Mouse (Mus musculus) natural killer cell, adult 2 months (primary cell): ENCODE results near the gene Efhd1.

Experiments
- DNase-seq, 2 experiments: peaks; one replicate each; pipeline ENCODE4 v3.0.0; 2022; ENCODE audit warnings: low spot score in 2 of 2

Gene Efhd1

DNA sequence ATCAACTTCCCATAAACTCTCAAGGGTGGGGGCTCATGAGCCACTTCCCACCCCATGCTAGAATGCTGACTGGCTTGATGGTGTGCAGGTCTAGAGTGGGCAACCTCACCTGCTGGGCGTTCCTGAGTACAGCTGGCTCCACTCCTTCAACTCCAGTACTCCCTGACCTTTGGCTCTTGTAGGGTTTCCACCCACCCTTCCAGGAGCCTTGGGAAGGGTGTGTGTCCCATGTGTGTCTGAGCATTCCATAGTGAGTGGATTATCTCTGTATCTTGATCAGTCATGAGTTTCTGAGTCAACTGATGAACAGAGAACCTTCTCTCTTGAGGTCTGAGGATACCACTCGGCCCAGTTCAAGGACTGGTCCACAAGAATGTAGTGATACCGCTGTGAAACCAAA, 44.8 kb downstream of the Efhd1 start:
- DNase-seq, result no peak

DNA sequence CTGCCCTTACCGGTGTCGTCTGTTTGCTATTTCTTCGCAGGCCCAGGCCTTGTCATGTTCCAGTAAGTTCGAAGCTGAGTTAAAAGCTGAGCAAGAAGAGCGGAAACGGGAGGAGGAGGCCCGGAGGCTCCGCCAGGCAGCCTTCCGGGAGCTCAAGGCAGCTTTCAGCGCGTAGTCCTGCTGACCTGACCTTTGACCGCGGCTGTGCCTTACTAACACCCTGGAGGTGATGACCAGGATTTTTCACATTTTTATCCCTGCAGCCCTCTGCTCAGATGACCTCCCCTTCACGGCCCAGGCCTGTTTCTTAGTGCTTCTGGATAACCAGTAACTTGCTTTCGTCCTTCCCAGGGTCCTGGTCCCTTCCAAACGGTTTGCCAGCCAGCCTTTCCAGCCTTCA, 45.5 kb downstream of the Efhd1 start:
- no peak for DNase-seq

DNA sequence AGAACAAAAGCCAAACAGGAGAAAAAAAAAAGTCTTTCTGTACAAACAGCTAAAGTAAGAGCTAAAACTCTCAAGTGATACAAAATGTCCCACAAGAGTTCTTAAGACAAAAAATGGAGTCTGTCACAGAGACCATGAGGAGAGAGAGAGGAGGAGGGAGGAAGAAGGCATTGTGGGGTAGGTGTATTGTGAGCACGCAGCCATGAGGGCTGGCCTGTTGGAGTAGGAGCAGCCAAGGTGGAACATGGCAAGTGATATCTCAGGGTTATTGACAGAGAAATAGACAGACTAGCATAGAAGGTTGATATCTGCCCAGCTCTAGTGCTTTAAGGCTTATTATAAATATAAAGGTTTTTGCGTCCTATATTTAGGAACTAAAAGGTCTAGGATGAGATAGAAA, 48.5 kb downstream of the Efhd1 start:
- no peak for DNase-seq

DNA sequence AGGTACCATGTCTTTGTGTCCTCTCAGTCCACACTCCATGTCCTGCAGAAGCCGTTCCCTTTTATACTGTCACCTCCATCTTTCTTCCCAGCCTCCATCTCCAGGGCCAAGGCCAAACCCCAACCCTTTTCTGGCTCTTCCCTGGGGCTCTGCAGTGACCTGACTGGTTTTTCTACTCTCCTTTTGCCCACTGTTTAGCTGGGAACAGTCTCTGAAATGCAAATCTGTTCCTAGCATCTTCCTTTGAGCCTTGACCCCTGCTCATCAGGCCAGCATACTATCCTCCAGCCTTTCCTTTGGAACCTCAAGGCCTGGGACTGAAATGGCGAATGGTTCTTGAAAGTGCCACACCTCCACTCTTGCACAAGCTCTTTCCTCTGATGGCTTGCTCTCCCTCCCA, 49.0 kb downstream of the Efhd1 start:
- no peak for DNase-seq

DNA sequence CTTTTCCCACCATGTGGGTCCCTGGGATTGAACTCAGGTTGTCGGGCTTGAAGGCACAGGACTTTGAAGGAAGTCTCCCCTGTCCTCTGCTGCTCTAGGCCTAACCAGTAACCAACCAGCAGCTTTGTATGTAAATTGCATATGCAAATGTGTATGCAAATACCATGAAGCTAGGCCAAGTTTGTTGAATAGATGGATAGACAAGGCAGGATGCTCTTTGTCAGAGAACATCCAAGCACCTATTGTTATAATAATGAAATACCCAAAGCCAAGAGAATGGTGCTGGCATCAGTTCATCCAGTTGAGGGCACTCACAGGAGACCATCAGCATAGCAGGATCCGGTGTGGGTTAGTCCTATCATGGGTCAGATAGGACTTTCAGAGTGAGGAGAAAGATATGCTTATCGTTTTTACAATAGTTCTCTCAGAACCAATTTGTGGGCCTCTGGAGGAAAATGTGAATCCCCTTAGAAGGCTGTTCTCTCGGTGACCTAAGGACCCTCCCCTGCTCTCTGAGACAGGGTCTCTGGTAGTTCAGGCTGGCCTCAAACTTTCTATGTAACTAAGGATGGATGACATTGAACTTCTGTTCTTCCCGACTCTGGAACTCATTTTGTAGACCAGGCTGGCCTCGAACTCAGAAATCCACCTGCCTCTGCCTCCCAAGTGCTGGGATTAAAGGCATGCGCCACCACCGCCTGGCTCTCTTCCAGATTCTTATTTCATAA, 49.8 kb downstream of the Efhd1 start:
- no peak for DNase-seq

DNA sequence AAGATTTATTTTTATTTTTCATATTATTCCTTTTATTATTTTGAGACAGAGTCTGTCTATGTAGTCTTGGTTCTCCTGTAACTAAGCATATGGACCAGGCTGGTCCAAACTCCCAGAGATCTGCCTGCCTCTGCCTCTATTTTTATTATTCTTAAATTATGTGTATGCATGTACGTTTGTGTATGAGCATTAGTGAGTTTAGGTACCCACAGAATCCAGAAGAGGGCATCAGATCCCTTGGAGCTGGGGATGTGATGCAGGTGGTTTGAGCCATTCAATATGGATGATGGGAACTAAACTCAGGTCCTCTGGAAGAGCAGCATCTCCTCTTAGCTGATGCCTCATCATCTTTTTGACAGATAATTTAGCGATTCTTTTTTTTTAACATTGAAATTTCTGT, 51.3 kb downstream of the Efhd1 start:
- DNase-seq, result no peak

DNA sequence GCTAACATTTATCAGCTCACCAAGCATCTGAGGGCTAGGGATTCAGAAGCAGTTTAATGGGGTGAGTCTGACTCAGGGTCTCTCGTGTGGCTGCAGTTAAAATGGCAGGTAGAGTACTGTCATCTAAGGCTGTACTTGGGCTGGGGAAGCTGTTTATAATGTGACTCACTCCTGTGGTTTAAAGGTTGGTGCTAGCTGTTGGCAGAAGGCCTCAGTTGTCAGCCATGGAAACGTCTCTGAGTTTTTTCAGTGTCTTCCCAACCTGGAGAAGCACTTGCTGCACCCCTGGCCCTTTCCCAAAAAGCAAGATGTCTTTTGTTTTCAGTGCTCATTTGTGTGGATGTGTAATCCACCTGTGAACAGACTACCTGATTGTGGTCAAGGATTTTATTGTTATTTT, 51.7 kb downstream of the Efhd1 start:
- DNase-seq, result no peak

DNA sequence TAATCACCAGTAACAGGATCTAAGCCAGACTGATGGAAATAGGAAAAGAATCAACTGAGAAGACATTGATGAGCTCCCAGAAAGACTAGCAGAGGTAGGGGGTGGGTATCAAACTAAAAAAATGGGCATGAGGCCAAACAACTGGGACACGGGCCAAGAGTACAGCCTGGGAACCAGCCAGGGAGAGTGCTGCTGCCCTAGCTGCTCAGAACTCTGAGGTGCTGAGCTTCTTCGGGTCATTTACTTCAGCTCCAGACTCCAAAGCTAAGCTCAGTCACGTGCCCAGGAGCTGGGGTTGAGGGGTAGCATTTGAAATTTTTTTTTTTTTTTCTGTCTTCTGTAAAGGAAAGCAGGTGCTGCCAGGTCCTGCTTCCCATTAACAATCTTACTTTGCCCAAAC, 52.5 kb downstream of the Efhd1 start:
- no peak for DNase-seq

DNA sequence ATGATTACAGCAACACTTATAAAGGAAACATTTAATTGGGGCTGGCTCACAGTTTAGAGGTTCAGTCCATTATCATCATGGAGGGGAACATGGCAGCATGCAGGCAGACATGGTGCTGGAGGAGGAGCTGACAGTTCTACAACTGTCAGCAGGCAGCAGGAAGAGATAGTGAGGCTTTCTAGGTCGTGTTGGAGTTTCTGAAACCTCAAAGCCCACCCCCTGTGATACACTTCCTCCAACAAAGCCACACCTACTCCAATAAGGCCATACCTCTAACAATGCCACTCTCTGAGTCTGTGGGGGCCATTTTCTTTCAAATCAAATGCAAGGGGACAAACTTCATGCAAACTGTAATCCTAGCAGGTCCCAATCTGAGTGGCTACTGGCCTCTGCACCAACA, 56.9 kb downstream of the Efhd1 start:
- DNase-seq, result no peak

DNA sequence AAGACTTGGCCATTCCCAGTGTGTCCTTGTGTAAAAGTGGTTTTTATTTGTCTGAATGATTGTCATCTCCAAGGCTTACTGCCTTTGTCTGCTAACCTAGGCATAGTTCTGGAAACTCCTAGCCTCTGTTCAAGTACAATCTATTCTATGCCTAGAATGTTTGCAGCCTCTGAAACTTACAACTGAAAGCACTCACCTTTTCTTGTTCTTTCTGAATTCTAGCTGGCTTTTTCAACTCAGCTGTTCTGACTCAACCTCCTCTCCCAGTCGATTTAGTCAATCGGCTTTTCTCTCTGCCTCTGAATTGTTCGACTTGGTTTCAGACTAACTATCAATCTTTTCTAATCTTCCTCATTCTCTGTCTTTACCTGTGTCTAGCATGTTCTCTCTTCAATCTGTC, 58.6 kb downstream of the Efhd1 start:
- DNase-seq, result no peak

DNA sequence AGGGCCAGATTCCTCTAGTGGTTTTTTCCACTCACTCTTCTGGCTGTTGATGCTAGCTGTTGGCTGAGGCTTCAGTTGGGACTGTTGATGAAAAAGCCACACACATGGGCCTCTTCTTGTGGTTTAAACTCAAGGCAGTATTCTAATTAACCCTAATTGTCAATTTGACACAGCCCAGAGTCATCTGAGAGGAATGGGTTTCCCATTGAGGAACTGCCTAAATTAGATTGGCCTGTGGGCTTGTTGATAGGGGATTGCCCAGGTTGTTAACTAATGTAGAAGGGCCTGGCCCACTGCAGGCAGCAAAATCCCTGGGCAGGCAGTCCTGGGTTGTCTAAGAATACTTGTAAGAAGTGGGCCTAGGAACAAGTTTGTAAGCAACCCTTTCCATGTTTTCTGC, 60.5 kb downstream of the Efhd1 start:
- DNase-seq, result no peak

DNA sequence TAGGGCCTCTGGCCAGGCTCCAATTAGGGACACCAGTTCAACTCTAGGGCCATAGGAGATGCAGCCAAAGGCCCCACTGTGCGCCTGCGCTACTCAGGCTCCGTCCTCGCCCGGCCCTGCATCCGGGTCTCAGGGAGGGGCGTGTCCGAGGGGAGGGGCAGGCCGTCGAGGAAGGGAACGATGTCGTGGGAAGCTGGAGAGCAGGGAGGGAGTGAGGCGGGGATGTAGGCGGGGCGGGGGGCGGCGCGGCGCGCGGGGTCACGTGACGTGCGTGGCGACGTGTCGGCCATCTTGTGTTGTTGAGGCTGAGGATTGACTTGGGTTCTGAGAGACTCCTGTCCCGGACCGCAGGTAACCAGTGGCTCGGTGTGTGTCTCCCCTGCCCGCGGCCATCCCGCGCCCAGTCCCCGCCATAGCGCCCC, 62.6 kb downstream of the Efhd1 start, which contains the start of gene Gigyf2:
Gene Gigyf2 (plus strand): TSS at position 257 of the 422 bp plus-strand sequence.
- DNase-seq, result peak; percentile 95 to 96

DNA sequence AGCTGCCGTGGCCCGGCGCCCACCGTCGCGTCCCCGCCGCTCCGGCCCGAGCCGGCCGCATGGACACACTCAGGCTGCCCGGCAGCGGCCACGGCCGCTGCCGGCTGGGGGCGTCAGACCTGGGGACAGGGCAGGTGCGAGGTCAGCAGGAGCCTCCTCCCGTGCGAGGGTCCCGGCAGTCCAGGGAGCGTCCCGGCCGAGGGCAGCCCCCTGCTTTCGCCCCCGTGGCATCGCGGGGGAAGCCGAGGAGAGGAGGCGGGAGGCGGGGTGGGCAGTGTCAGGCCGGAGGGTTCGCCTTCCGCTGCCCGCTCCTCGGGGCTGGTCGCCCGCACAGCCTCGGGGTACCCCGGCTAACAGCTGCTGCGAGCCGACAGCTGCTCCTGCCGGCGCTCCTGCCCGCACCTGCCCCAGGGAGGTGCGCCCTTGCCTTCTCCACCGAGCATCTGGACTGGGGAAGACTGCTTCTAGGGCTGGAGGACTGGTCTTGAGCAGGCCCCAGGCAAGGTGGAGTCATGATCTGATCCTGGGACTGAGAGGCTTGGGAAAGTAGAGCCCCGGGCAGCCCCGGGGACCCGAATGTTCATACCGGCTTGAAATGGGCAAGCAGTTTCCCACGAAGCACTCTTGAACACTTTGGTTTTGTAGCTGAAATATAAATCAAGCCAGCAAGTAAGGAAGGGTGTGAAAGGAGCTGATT, 63.1 kb downstream of the Efhd1 start:
- DNase-seq, result peak in 1 of 2 experiments; percentile 35

DNA sequence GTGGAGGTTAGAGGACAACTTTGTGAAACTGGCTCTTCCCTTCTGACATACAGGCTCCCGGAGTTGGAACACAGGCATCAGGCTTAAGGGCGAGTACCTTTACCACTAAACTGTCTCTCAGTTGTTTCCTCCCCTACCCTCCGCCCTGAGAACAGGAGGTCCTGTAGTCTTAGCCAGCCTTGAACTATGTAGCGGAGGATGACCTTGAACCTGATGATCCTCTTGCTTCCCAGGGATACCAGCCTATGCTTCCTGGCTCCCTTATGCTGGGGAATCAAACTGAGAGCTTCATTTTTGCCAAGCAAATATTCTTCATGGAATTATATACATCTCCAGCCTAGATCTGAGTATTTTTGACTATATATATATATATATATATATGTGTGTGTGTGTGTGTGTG, 67.6 kb downstream of the Efhd1 start:
- no peak for DNase-seq

DNA sequence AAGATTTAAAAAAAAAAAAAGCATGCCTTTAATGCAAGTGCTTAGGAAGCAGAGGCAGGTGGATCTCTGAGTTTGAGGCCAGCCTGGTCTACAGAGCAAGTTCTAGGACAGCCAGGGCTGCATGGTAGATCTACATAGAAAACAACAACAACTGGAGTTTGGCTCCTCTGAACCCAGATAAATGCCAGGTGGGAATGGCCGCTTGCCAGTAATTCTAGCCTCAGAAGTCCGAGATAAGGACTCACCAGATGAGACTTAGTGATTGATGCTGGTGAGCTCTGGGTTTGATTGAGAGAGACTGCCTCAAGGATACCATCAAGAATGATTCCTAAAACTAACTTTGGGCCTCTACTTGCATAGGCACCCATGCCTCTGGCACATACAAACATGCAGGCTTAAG, 86.4 kb downstream of the Efhd1 start:
- DNase-seq, result no peak

DNA sequence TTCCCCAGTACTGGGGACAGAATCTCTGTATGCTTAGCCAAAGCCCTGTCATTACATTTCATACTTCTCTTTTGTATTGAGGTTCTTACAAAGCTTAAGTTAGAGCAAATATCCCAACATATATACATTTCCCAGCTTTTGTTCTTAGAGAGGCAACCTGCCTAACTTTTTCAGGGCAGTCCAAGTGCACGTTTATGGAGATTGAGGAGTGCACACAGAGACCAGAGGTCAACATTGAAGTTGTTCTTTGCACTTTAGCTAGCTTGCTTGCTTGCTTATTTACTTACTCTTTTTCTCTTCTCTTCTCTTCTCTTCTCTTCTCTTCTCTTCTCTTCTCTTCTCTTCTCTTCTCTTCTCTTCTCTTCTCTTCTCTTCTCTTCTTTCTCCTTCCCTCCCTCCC, 96.1 kb downstream of the Efhd1 start:
- DNase-seq, result no peak
